Mouse (Mus musculus): ENCODE results near the gene Fbln7. TPM values are rescaled to one million over a fixed set of nuclear protein-coding genes. Genes with fewer than 3 reads are reported as not detected.

The Fbln7 gene
- under 1 TPM; 0.38 to 0.39 TPM for total RNA-seq (2021)

DNA sequence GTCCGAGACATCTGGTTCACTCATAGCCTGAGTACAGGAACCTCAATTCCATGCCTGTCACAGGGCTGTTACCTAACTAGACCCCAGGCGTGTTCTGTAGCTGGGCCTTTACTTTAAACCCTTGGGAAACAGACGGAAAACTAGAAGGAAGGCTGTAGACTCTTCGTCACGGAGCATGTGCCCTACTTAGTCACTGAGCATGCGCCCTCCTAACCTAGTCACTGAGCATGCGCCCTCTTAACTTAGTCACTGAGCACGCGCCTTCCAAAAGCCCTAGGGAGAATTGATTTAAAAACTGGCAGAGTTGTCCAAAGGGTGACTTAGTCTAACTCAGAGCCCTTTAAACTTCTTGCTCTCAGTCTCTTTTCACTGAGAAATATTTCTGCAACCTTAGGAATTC is at the start of gene Fbln7:
Fbln7 (plus strand) TSS at position 346 of the 400 bp plus-strand sequence.
- intact Hi-C loops (cut with DNase I), result no loop called here
- DNase-seq, result no peak

DNA sequence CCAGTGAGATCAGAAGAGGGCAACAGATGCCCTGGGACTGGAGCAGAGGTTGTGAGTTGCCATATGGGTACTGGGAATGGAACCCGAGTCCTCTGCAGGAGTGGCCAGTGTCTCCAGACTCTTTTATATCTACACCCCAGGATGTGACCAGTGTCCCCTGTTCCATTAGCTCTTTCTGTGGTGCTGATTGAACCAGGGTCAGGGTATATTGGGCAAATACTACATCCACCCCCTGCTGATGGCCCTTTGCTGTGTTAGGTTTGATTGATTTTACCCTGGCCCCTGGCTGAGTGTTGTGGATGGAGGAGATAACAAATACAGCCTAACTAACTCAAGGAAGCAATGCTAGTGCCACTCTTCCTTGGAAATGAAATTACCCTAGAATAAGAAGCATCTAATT is 46.5 kb upstream of the Fbln7 start:
- intact Hi-C loops (cut with DNase I), result no loop called here
- DNase-seq, result no peak

- no peak for DNase-seq
- intact Hi-C loops (cut with DNase I), result loop anchor here (1.0 kb wide), 1 partner anchor 119 kb away; the partner anchor contains the start of gene Mertk
These were observed 45.9 kb upstream of the Fbln7 start for GRCm38 (mm10) chr2:128816916-128817315.

DNA sequence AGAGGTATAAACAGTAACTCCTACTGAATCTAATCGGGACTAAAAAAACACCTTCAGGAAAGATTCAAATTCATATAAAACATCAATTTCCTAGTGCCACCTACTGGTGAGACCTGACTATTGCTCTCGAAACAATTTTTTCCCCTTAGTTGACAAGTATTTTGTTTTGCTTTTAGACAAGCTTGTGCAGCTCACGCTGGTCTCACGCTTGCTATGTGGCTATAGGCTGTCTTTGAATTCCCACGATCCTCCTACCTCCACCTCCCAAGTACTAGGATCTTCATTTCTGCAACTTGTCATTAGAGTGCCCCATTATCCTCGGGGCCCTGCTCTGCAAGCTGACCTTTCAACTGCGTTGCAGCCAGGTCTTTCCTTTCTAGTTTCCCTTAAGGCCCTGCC is 45.4 kb upstream of the Fbln7 start:
- peak in 1 of 2 experiments; percentile 80 for DNase-seq
- intact Hi-C loops (cut with DNase I), result loop anchor here (1.0 kb wide), 1 partner anchor 119 kb away; the partner anchor contains the start of gene Mertk

DNA sequence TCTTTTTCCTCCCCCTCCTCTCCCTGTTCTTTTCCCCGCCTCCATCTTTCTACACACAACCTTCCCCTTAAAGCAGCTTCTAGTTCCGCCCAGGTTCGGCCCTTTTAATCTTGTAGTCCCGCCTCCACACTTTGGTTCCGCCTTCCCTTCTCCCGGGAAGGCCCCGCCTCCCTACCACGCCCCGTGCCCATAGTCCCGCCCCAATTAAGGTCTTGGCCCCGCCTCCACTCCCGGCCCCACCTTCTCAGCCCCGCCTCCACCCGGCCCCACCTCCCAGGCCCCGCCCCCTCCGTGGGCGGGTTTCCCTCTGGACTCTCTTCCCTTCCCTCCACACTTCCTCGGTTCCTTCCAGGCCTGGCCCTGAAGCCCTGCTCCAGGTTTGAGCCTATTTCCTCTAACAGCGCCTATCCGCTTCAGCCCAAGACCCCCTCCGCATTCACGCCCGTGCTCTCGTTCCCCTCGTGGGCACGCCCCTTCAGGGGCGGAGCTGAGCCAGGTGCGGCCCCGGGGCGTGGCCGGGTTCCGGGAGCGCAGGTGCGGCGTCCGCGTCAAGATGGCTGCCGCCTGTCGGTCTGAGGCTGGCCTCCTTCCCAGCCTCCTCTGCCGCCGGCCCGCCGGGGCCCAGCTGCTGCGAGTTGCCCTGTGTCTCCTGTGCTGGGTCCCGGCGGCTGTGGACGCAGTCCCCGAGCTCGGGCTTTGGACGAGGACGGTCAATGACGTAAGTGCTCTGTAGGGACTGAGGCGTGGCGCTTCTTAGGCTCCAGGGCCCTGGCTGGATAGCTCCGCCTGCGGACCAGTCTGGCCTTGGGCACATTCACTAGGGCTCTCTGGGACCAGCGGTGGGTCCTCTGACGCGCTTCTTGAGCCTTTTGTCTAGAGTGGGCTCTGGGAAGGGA is 44.7 kb upstream of the Fbln7 start, which contains the start of gene Tmem87b:
Tmem87b (plus strand) TSS at position 333 of the 896 bp plus-strand sequence.
- DNase-seq, result peak; percentile 98 to 99
- intact Hi-C loops (cut with DNase I), result loop anchor here (1.0 kb wide), 1 partner anchor 120 kb away; the partner anchor contains the start of gene Mertk

DNA sequence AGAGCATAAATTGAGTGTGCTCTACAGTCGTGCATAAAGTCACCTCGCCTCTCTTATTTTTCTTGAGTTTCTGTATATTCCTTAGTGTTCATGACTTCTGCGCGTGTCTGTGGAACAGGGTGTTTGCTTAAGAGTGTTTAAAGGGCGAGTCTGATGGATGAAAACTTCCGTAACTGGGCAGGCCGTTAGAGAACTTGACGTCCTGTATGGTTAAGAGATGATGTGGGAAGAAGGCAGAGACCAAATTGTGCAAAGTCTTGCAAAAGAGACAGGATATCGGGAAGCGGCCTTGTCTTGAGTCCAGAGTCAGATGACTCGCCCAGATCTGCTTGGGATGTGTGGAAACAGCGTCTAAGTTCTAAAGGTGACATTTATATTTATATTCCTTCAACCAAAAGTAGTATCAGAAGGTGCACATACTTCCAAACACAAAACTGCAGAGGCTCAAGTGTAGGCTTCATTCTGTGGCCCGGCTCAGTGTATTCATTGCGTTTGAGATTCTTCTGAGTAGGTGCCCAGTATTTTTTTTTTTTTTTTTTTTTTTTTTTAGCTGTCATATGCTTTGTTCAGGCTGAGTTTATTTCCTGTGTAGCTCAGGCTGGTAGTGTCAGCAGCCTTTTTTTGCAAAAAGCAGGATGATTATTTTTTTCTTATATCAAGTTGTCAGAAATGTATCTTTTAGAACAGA is 43.7 kb upstream of the Fbln7 start:
- intact Hi-C loops (cut with DNase I), result no loop called here
- peak in 1 of 2 experiments; percentile 15 for DNase-seq

DNA sequence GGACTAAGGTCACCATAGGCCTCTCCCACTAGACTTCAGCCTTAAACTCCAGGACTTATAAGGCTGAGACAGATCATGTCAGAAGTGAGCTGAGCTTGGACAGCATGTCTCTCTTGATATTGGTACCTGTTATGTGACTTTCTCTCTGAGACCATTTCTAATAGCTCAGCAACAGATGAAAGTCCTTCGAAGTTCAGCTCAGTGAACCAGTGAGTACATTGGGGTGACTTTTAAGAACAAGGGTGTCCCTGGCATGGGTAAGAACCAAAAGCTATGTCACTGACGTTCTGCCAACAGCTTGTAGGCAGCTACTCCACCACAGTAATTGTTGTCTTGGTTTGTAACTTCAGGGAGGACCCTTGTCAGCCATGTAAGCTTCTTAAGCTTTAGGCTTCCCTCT is 42.1 kb upstream of the Fbln7 start:
- intact Hi-C loops (cut with DNase I), result no loop called here
- DNase-seq, result no peak

DNA sequence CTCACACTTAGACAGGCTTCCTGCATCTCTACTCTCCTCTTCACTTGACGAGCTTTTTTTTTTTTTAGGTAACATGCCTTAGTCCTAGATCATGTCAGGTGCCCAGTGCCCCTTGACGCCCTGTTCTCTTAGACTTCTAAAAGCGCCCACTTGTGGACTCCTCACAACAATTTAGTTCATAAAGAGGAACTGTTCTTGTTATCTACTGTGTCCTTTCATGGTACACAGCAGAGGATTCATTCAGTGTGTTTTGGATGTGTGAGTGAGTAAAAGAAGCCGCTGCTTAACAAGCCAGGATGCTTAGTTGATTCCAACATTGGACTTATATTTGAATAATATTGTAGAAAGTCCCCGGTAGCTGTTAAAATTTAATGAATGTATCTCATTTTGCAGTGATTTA is 38.9 kb upstream of the Fbln7 start:
- intact Hi-C loops (cut with DNase I), result no loop called here
- DNase-seq, result no peak

DNA sequence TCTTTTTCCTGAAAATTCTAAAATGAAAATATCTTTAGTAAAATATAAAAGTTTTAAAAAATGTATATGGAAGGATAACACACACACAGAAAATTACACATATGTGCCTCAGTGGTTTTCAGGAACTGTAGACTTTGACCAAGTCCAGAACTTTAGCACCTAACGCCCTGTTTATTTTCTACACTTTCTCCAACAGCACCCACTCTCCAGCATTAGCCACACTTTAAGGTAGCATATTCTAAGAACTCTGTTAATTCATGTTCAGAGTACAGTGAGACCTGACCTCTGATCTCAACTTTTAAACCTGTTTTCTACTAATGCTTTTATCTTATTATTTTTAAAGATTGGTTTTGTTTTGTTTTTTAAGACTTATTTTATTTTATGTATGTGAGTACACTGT is 35.0 kb upstream of the Fbln7 start:
- intact Hi-C loops (cut with DNase I), result no loop called here
- DNase-seq, result no peak

GRCm38 (mm10) chr2:128832611-128833010 is 30.2 kb upstream of the Fbln7 start:
- intact Hi-C loops (cut with DNase I), result no loop called here
- DNase-seq, result no peak

- intact Hi-C loops (cut with DNase I), result no loop called here
- no peak for DNase-seq
These were observed 29.7 kb upstream of the Fbln7 start for GRCm38 (mm10) chr2:128833035-128833434.

DNA sequence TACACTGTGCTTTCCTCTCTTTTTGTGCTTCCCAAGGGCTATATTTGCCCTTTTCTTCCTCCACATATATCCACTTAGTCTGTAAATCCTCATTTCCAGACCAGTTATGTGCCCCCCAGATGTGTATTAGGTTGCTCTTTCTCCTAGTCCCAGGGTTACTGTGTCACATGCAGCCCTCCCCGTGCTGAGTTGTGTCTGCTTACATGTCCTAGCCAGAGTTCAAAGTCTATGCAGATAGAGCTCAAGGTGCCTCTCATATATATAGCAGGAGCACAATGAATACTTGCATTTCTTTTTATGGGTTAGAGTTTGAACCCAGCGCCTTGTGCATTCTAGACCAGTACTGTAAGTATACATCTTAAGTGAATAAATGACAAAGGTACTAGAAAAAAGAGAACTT is 29.3 kb upstream of the Fbln7 start:
- intact Hi-C loops (cut with DNase I), result no loop called here
- DNase-seq, result no peak

- intact Hi-C loops (cut with DNase I), result no loop called here
- DNase-seq, result no peak
These were observed 25.2 kb upstream of the Fbln7 start for GRCm38 (mm10) chr2:128837531-128837930.

DNA sequence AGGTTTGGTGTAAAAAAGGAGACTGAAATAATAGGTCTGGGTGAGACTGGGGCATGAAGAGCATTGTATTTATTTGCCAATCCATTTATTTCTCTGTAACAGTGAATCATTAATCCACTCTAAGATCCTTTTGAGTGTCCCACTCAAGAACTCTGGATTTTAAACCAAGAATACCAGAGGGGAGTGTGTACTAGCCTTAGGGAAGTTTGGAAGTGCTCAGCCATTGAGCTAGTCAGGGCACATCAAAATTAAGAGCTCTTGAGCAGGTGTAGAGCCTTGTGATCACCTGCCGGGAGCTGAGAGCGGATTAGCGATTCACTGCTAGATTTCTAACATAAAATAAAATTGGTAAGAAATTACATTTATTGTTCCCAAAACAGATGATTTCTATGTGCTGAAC is 24.2 kb upstream of the Fbln7 start:
- no peak for DNase-seq
- intact Hi-C loops (cut with DNase I), result no loop called here

DNA sequence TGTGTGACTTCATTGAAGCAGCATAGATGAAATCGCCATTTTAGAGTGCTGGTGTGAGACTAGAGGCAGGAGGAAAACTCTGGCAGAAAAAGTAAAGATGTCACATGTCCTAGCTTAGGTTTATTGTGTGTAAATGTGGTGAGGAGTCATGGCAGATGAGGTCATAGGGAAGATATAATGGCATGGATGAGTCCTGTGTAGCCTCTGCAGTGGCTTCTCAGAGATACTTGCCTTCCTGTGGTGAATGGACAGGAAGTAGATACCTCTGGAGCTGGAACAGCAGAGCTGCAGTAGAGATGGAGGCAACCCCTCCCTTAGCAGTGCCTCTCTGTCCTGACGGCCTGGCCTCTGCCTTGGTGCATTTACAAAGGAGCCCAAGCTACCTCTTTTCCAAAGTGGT is 23.3 kb upstream of the Fbln7 start:
- DNase-seq, result no peak
- intact Hi-C loops (cut with DNase I), result no loop called here

DNA sequence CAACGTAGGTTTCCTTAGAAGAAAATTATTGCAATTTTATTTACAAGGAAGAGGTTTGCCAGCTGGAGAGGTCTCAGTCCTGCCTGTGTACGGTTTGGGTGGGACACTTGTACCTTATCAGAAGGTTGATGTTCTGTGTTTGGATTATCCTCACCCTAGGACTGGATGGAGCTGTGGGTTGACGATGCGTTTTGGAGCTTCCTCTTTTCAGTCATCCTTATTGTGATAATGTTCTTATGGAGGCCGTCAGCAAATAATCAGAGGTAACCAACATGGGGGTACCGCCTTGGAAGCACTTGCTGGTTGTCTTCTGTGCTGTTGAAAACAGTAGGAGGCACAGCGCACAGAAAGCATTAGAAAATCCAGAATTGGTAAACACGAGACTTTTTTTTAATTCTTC is 20.3 kb upstream of the Fbln7 start:
- DNase-seq, result no peak
- intact Hi-C loops (cut with DNase I), result no loop called here

- DNase-seq, result no peak
- intact Hi-C loops (cut with DNase I), result no loop called here
These were observed 12.7 kb upstream of the Fbln7 start for GRCm38 (mm10) chr2:128850036-128850435.

- DNase-seq, result no peak
- intact Hi-C loops (cut with DNase I), result no loop called here
These were observed 6.1 kb upstream of the Fbln7 start for GRCm38 (mm10) chr2:128856673-128857072.

DNA sequence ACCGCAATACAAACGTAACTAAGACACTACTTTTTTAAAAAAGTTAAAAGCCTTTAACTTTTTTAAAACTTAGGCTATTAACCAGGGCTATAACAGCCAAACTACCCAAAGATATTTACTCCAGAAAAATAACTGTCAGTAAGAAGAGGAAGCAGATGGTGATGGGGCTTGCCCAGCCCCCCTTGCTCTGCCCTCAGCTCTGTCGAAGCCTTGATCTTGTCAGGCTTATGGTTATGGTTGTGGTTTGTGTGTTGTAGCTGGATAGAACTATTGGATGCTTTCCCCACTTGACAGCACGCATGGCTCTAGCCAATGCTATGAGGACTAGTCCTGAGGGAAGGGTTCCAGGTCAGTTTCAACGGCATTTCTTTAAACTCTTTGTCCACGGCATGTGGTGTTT is 3.8 kb upstream of the Fbln7 start:
- intact Hi-C loops (cut with DNase I), result no loop called here

GRCm38 (mm10) chr2:128859861-128860260 is 2.9 kb upstream of the Fbln7 start:
- no peak for DNase-seq
- intact Hi-C loops (cut with DNase I), result no loop called here

More for the DNA sequence above, 3.8 kb upstream of the Fbln7 start:
- no peak for DNase-seq

GRCm38 (mm10) chr2:128863777-128864331 is 1.1 kb downstream of the Fbln7 start:
- intact Hi-C loops (cut with DNase I), result no loop called here
- peak; percentile 60 to 61 for DNase-seq
